Mouse (Mus musculus): ENCODE measurements around the gene Mrps11. TPM values are rescaled to one million over a fixed set of nuclear protein-coding genes. Genes with fewer than 3 reads are reported as not detected.

Gene Mrps11
- polyA plus RNA-seq, 1 experiment from 2014 or later, result 92.4 TPM

DNA sequence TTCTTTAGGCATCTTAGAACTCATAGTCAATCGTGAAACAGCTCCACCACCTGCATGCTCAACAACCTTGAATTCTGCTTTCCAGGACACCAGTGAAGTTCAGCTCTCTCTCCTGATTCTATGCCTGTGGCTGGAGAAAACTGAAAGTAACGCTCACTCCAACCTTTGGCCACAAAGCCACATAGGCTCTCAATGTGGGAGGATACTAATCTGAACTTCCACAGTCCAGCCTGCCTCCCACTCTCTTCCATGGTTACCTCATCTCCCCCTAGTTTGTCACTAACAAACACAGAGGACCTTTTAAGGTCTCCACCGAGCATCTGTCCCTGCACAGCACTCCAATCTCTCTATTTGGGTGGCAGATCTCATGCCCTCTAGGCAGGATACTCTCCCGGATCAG, 52.7 kb downstream of the Mrps11 start:
- no peak overlapping the region for H3K27ac ChIP-seq (ENCODE audit: low read depth, low read length)
- H3K4me2 ChIP-seq, result no peak overlapping the region
- 86% methylated on average over 4 of the region's 4 CpGs for WGBS
- no peak overlapping the region for H3K9ac ChIP-seq (ENCODE audit: low read depth, low read length)
- H3K4me3 ChIP-seq (ENCODE audit: low read depth, low read length), result no peak overlapping the region
- ATAC-seq (replicated peaks; ENCODE audit: low FRiP score) (no peak), DNase-seq (ENCODE audit: low spot score) (no peak)
- no peaks in the 10 kb centered on the region for H3K9me3 ChIP-seq (ENCODE audit: control insufficient read depth, low read length)
- H3K27me3 ChIP-seq (replicated peaks; ENCODE audit: control insufficient read depth, insufficient read depth, low read length), result no peaks in the 10 kb centered on the region
- peaks cover 15% of the 10 kb centered on the region; the same call in 1 of the 2 replicates for H3K36me3 ChIP-seq (ENCODE audit: control insufficient read depth, insufficient read depth, low read length)
- H3K4me1 ChIP-seq (replicated peaks; ENCODE audit: control insufficient read depth, insufficient read depth, low read length), result no peaks in the 10 kb centered on the region; the same call in 1 of the 2 replicates

DNA sequence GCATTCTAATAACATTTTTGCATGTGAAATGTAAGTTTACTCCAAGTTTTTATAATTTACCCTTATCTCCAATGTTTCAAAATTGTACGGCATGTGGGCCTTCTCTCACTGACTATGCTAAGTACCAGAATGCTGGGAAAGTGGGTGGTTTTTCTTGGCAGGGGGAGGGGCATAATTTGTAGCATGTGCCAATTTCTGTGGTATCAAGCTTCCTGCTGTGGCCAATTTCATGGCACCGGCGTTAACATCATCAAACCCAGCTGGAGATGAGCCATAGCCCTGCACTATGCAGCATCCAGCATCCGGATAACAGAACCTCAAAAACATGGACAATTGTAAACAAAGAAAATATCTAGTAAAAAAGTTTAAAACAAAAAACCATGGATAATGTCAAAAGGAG, 54.3 kb downstream of the Mrps11 start:
- Histone ChIP-seq H3K4me1 (replicated peaks; ENCODE audit: control insufficient read depth, insufficient read depth, low read length) (no peaks in the 10 kb centered on the region; the same call in 1 of the 2 replicates), H3K9ac (ENCODE audit: low read depth, low read length) (no peak overlapping the region), H3K9me3 (ENCODE audit: control insufficient read depth, low read length) (no peaks in the 10 kb centered on the region), H3K4me3 (ENCODE audit: low read depth, low read length) (no peak overlapping the region), H3K36me3 (ENCODE audit: control insufficient read depth, insufficient read depth, low read length) (peaks cover 15% of the 10 kb centered on the region; the same call in 1 of the 2 replicates), H3K27me3 (replicated peaks; ENCODE audit: control insufficient read depth, insufficient read depth, low read length) (no peaks in the 10 kb centered on the region), H3K27ac (ENCODE audit: low read depth, low read length) (no peak overlapping the region), H3K4me2 (no peak overlapping the region)
- DNase-seq (ENCODE audit: low spot score) (no peak), ATAC-seq (replicated peaks; ENCODE audit: low FRiP score) (no peak)
- WGBS, result 89% methylated on average over 4 of the region's 4 CpGs

DNA sequence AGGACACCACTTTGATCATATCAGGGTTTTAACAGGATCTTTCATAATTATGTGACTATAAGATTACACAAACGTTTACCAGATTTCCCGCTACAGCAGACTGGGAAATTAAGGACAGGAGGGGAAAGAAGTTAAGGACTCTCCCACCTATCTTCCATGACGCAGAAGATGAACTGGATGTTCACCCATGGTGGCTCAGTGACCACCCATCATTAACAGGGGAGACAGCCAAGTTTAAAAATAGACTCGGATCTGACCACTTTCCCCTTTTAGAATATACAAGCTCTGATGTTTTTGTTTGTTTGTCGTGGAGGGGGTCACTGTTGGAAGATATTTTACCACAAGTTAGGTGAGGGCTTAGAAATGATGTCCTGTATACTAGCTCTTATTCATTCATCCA, 58.7 kb downstream of the Mrps11 start:
- 86% methylated on average over 5 of the region's 5 CpGs for WGBS
- H3K9ac ChIP-seq (ENCODE audit: low read depth, low read length), result no peak overlapping the region
- no peaks in the 10 kb centered on the region for H3K27me3 ChIP-seq (replicated peaks; ENCODE audit: control insufficient read depth, insufficient read depth, low read length)
- H3K4me1 ChIP-seq (replicated peaks; ENCODE audit: control insufficient read depth, insufficient read depth, low read length), result peaks cover 6% of the 10 kb centered on the region
- no peak overlapping the region for H3K4me2 ChIP-seq
- H3K36me3 ChIP-seq (ENCODE audit: control insufficient read depth, insufficient read depth, low read length), result peaks cover 23% of the 10 kb centered on the region; the same call in 1 of the 2 replicates
- H3K27ac ChIP-seq (ENCODE audit: low read depth, low read length), result no peak overlapping the region
- no peak overlapping the region for H3K4me3 ChIP-seq (ENCODE audit: low read depth, low read length)
- no peaks in the 10 kb centered on the region for H3K9me3 ChIP-seq (ENCODE audit: control insufficient read depth, low read length)
- no peak for DNase-seq (ENCODE audit: low spot score)
- ATAC-seq (replicated peaks; ENCODE audit: low FRiP score), result no peak

Other genes starting within 250 kb of the Mrps11 start
- 1.1 and 2.3 TPM in 2 replicates for gene Ntrk3, start 45.1 kb upstream of the Mrps11 start, polyA plus RNA-seq (2014; fragmentation: Nextera tagmentation; extraction: Ambion mirVana)
- gene Mrpl46, start 412 bp downstream of the Mrps11 start, polyA plus RNA-seq (2014; fragmentation: Nextera tagmentation; extraction: Ambion mirVana), result 91.9 and 95.8 TPM in 2 replicates
- gene Det1, start 64.1 kb downstream of the Mrps11 start, polyA plus RNA-seq (2014; fragmentation: Nextera tagmentation; extraction: Ambion mirVana), result 19.7 and 22.4 TPM in 2 replicates
- 50.8 and 55.3 TPM in 2 replicates for gene Aen, start 112.7 kb downstream of the Mrps11 start, polyA plus RNA-seq (2014; fragmentation: Nextera tagmentation; extraction: Ambion mirVana)
- gene Isg20, start 130.3 kb downstream of the Mrps11 start, polyA plus RNA-seq (2014; fragmentation: Nextera tagmentation; extraction: Ambion mirVana), result 3.7 and 5.8 TPM in 2 replicates